Mouse (Mus musculus) thymus, adult 2 months (tissue): ENCODE measurements at regions not wholly inside any gene's neighbourhood (a gene's known extent, or its start where the extent isn't known, plus 50 kb on each side); places are given as distances from the start of the nearest gene placed in this dataset.

Experiments used
- DNase-seq: peaks from one replicate; pipeline ENCODE4 v3.0.0; 2021
- H3K27ac ChIP-seq: fragments of 200-500 bp; 2 replicates; pipeline ENCODE4 v1.5.1; 2012; ENCODE audit warnings: low read length, control low read depth; ENCODE audit not compliant: control insufficient read depth, insufficient read depth
- H3K27me3 ChIP-seq: fragments of 200-500 bp; 2 replicates; pipeline ENCODE4 v1.6.1; 2012; ENCODE audit warnings: mild to moderate bottlenecking, low read length, moderate library complexity, mixed read lengths; ENCODE audit not compliant: control insufficient read depth, insufficient read depth
- H3K36me3 ChIP-seq: fragments of 200-500 bp; 2 replicates; pipeline ENCODE4 v1.6.1; 2012; ENCODE audit warnings: mild to moderate bottlenecking, low read length, moderate library complexity; ENCODE audit not compliant: control insufficient read depth, insufficient read depth
- H3K4me1 ChIP-seq: fragments of 200-500 bp; replicated peaks from 2 replicates; pipeline ENCODE4 v1.6.1; 2012; ENCODE audit warnings: low read length; ENCODE audit not compliant: control insufficient read depth, insufficient read depth
- H3K4me3 ChIP-seq: fragments of 200-500 bp; 2 replicates; pipeline ENCODE4 v1.5.1; 2012; ENCODE audit warnings: mild to moderate bottlenecking, low read length, control low read depth, moderate library complexity; ENCODE audit not compliant: control insufficient read depth, insufficient read depth
- CTCF ChIP-seq: fragments of 200-500 bp; IDR thresholded peaks from 2 replicates; pipeline ENCODE4 v1.5.1; 2012; ENCODE audit warnings: mild to moderate bottlenecking, control low read depth, low read length, moderate library complexity, borderline replicate concordance; ENCODE audit not compliant: control insufficient read depth, poor library complexity, insufficient read depth; ENCODE audit errors: extremely low read depth
- POLR2A ChIP-seq: fragments of 200-500 bp; IDR thresholded peaks from 2 replicates; pipeline ENCODE4 v1.6.1; 2012; ENCODE audit warnings: mild to moderate bottlenecking, low read length, control low read depth, moderate library complexity; ENCODE audit not compliant: control insufficient read depth, poor library complexity, insufficient read depth; ENCODE audit errors: extremely low read depth
- WGBS: fragments of 180-500 bp; shearing (Covaris S2); methylation state at CpG from one replicate; pipeline ENCODE4 v1.1.7; 2018; 5-methylcytosine and 5-hydroxymethylcytosine counted together

DNA sequence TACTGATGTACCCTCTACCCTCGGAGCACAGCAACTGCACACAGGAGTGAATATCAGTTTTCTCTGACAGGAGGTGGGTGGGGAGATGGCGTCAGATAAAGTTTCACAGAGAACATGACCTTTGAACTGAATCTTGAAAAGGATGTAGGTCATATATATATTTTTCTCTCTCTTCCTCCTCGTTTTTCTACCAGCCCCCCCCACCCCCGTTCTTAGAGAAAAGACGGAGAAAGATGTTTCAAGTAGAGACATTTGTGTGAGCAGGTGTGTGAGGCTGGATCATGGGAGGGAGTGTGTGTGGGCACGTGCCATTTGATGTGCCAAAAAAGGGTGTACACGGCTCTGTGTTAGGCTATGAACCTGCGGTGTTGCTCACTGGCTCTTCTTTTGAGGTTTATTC is 72.8 kb upstream of the Rap1b start:
- no peaks in the 10 kb centered on the region for H3K36me3 ChIP-seq
- H3K27me3 ChIP-seq: no peaks in the 10 kb centered on the region
- no peak overlapping the region for H3K4me3 ChIP-seq
- peak overlapping the region; percentile 86 for H3K27ac ChIP-seq
- WGBS: 5% methylated on average over 8 of the region's 8 CpGs
- peak; percentile 70 for DNase-seq
- no peak for TF ChIP-seq CTCF
- no peak for TF ChIP-seq POLR2A
- H3K4me1 ChIP-seq: peaks cover 24% of the 10 kb centered on the region

DNA sequence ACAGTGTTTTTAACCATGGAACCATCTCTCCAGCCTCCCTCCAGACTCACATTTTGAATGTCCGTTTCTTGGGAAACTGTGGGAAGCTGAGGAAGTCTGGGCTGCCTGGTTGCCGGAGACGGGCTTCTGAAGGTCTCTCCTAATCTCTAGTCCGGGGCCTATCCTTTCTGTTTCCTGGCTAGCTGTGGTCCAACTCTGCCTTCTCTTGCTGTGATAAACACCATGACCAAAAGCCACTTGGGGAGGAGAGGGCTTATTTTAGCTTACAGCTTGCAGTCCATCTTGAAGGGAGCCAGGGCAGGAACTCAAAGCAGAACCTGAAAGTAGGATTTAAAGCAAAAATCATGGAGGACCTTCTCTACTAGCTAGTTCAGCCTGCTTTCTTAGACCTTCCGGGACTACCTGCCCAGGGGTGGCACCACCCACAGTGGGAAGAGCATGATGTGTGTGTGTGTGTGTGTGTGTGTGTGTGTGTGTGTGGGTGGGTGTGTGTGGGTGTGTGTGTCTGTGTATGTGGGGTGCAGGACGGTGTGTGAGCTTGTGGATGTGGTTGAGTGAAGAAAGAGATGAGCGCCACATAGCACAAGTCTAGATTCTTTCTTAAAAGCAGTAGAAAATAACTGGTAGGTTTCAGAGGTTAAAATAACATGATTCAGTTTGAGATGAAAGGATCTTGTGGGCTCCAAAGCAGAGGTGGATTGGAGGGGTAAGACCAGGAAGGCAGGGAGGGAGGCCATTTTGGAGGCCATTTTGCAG is 73.5 kb upstream of the Rap1b start:
- TF ChIP-seq POLR2A (no peak), CTCF (no peak)
- no peaks in the 10 kb centered on the region for H3K27me3 ChIP-seq
- no peaks in the 10 kb centered on the region for H3K36me3 ChIP-seq
- H3K4me3 ChIP-seq: no peak overlapping the region
- peak overlapping the region; percentile 86 for H3K27ac ChIP-seq
- H3K4me1 ChIP-seq: peaks cover 24% of the 10 kb centered on the region
- DNase-seq: peak; percentile 38
- WGBS: 67% methylated on average over 7 of the region's 7 CpGs

DNA sequence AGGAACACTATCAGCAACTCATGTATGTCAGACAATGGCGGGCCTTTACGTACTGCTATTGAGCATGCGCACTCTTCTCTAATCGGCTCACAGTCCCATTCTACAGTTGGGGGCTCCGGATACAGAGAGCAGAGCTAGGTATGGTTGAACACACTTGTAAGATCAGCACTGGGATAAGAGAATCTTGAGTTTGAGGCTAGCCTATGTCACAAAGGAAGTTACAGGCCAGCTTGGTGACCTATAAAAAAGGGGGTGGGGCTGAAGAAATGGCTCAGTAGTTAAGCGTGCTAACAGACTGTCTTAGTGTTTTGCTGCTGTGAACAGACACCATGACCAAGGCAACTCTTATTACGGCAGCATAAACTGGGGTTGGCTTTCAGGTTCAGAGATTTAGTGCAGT is 79.4 kb upstream of the Rap1b start:
- peaks cover 12% of the 10 kb centered on the region for H3K4me1 ChIP-seq
- no peak for TF ChIP-seq CTCF
- TF ChIP-seq POLR2A: no peak
- no peaks in the 10 kb centered on the region for H3K36me3 ChIP-seq
- no peaks in the 10 kb centered on the region for H3K27me3 ChIP-seq
- H3K27ac ChIP-seq: no peak overlapping the region
- DNase-seq: no peak
- H3K4me3 ChIP-seq: no peak overlapping the region
- 97% methylated on average over 7 of the region's 7 CpGs for WGBS

DNA sequence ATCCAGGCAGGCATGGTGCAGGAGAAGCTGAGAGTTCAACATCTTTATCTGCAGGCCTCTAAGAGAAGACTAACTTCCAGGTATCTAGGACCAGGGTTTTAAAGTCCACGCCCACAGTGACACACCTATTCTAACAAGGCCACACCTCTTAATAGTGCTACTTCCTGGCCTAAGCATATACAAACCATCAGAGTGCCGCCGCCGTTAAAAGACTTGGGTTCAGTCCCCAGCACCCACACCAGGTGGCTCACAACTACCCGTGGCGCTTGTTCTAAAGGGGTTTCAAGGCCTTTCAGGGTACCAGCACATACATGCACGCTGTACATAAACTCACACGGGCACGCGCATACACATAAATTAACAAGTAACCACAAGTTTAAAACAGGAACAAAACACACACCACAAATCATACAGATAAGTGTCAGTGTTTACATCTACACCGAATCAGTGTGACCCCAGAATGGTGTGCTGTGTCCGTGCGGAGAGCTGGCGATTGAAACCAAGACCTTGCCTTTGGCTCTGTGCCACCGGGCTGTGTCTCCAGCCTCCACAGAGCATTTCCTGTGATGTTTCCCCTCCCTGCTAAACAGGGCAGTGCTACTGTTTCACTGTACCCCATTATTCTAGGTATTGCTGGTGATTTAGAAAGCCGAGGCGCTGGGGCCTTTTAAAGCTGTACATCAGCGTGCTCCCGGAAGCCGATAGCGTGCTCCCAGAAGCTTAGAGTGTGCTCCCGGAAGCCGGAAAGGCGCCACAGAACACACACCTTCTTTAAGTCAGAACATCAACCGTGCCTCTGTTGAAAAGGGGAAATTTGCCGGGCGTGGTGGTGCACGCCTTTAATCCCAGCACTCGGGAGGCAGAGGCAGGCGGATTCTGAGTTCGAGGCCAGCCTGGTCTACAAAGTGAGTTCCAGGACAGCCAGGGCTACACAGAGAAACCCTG is 80.0 kb upstream of the Rap1b start:
- Histone ChIP-seq H3K4me1 (peaks cover 10% of the 10 kb centered on the region), H3K36me3 (no peaks in the 10 kb centered on the region), H3K27me3 (no peaks in the 10 kb centered on the region), H3K27ac (0 out of 2 replicates have a peak overlapping the region, but pooled peaks have one; percentile 5), H3K4me3 (no peak overlapping the region)
- peak; percentile 16 for DNase-seq
- 73% methylated on average over 31 of the region's 31 CpGs for WGBS
- TF ChIP-seq POLR2A: no peak
- TF ChIP-seq CTCF: no peak

DNA sequence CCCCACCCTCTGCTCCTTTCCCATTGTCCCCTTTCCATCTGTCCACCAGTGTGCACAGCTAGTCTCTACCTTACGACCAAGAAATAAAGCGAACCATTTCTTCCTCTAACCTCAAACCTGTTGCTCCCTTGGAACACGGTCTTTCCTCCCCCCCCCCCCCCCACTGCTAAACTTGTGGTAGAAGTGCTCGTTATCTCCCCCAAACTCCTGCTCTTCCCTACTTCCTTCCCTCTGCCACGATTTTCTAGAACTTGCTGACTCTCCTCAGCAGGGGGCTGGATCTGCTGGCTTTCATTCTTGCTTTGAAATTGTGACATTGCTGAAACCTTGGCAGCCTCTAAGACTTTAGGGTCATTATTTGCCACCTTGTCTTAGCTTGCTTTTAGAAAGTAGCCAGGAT is 83.2 kb upstream of the Rap1b start:
- Histone ChIP-seq H3K27ac (no peak overlapping the region), H3K36me3 (no peaks in the 10 kb centered on the region), H3K4me1 (peaks cover 10% of the 10 kb centered on the region), H3K27me3 (no peaks in the 10 kb centered on the region), H3K4me3 (no peak overlapping the region)
- no peak for TF ChIP-seq CTCF
- TF ChIP-seq POLR2A: no peak
- WGBS: 39% methylated on average over 5 of the region's 5 CpGs
- no peak for DNase-seq

DNA sequence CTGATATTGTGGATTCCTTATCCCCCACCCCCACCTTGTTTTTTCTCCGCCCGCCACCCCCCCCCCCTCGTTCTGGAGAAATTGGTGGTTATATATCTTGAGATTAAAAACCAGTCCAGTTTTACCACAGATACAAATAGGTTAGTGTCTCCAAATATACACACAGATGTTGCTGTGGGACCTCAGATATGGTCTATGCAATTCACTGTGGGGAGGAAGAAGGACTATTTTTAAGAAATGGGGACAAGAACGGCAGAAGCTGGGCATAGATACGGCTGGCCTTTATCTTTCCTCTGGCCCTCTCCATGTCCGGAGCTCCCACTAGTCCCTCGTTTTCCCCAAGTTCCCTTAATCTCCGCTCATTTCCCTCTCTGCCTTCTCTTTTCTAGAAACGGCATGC is 89.0 kb upstream of the Rap1b start:
- Histone ChIP-seq H3K36me3 (no peaks in the 10 kb centered on the region), H3K27me3 (no peaks in the 10 kb centered on the region), H3K27ac (no peak overlapping the region), H3K4me3 (no peak overlapping the region), H3K4me1 (peaks cover 2% of the 10 kb centered on the region; the same call in 1 of the 2 replicates)
- 82% methylated on average over 9 of the region's 9 CpGs for WGBS
- no peak for TF ChIP-seq CTCF
- no peak for TF ChIP-seq POLR2A
- no peak for DNase-seq

DNA sequence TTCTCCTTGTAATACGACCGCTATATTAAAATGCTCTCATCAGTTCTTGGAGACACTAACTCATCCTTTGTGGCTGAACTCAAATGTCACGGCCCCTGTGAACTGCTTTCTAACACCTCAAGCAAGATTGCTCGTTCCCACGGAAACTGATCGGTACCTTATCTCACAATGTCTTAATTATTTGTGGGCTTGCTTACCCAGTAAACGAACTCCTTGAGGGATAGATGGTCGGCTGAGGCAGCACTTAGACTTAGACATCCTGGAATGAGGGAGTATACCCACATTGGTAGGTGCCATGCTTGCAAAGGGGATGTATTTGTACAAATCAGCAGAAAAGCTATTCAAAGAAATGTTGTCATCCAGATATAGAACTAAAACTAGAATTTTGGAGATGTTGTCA is 92.9 kb upstream of the Rap1b start:
- Histone ChIP-seq H3K27me3 (no peaks in the 10 kb centered on the region), H3K27ac (no peak overlapping the region), H3K4me3 (no peak overlapping the region), H3K4me1 (peaks cover 8% of the 10 kb centered on the region), H3K36me3 (no peaks in the 10 kb centered on the region)
- 88% methylated on average over 8 of the region's 8 CpGs for WGBS
- no peak for DNase-seq
- TF ChIP-seq CTCF (no peak), POLR2A (no peak)
